Mouse (Mus musculus) gonadal fat pad, adult 2 months (tissue): ENCODE data around the gene Cop1. TPM values are rescaled to one million over a fixed set of nuclear protein-coding genes. Genes with fewer than 3 reads are reported as not detected.
A peak's percentile ranks its signal among the peaks of the same experiment; 100 is the strongest.

Source experiments
- DNase-seq: peaks from one replicate; pipeline ENCODE4 v3.0.0-alpha.2; 2012; ENCODE audit warnings: low read depth
- polyA plus RNA-seq: library from polyadenylated mRNA; depleted of rRNA; stranded (reverse); fragments of >200 nt; gene quantifications from 2 replicates; pipeline ENCODE4 v1.2.3, GENCODE M21; 2012

The Cop1 gene
- polyA plus RNA-seq, 1 experiment: 47.5 TPM

- no peak for DNase-seq
Measured at GRCm38 (mm10) chr1:159290219-159290618, 58.1 kb downstream of the Cop1 start.

GRCm38 (mm10) chr1:159290859-159291258 is 58.7 kb downstream of the Cop1 start:
- DNase-seq: no peak

GRCm38 (mm10) chr1:159301418-159302082 is 69.4 kb downstream of the Cop1 start:
- no peak for DNase-seq

GRCm38 (mm10) chr1:159313625-159314024 is 81.5 kb downstream of the Cop1 start:
- DNase-seq: no peak

GRCm38 (mm10) chr1:159322586-159322985 is 90.5 kb downstream of the Cop1 start:
- DNase-seq: no peak

- no peak for DNase-seq
Measured at GRCm38 (mm10) chr1:159331008-159331407, 98.9 kb downstream of the Cop1 start.

- no peak for DNase-seq
Measured at GRCm38 (mm10) chr1:159334157-159334556, 102.0 kb downstream of the Cop1 start.

- DNase-seq: no peak
Measured at GRCm38 (mm10) chr1:159342355-159342754, 110.2 kb downstream of the Cop1 start.

GRCm38 (mm10) chr1:159355027-159355570 is 123.0 kb downstream of the Cop1 start:
- DNase-seq: peak; percentile 9

GRCm38 (mm10) chr1:159358713-159359112 is 126.6 kb downstream of the Cop1 start:
- DNase-seq: no peak

- DNase-seq: no peak
Measured at GRCm38 (mm10) chr1:159371881-159372390, 139.8 kb downstream of the Cop1 start.

GRCm38 (mm10) chr1:159382218-159382617 is 150.1 kb downstream of the Cop1 start:
- DNase-seq: no peak

- no peak for DNase-seq
Measured at GRCm38 (mm10) chr1:159382916-159383315, 150.8 kb downstream of the Cop1 start.

GRCm38 (mm10) chr1:159386458-159386857 is 154.3 kb downstream of the Cop1 start:
- no peak for DNase-seq

- peak; percentile 68 for DNase-seq
Measured at GRCm38 (mm10) chr1:159388565-159389024, 156.5 kb downstream of the Cop1 start.

GRCm38 (mm10) chr1:159390049-159390448 is 157.9 kb downstream of the Cop1 start:
- no peak for DNase-seq

- no peak for DNase-seq
Measured at GRCm38 (mm10) chr1:159392667-159393066, 160.5 kb downstream of the Cop1 start.

GRCm38 (mm10) chr1:159393070-159393699 is 161.1 kb downstream of the Cop1 start:
- DNase-seq: peak; percentile 22

- no peak for DNase-seq
Measured at GRCm38 (mm10) chr1:159393931-159394330, 161.8 kb downstream of the Cop1 start.

- no peak for DNase-seq
Measured at GRCm38 (mm10) chr1:159396515-159396914, 164.4 kb downstream of the Cop1 start.
